Mouse (Mus musculus): ENCODE results near the gene Bcl2.

DNA sequence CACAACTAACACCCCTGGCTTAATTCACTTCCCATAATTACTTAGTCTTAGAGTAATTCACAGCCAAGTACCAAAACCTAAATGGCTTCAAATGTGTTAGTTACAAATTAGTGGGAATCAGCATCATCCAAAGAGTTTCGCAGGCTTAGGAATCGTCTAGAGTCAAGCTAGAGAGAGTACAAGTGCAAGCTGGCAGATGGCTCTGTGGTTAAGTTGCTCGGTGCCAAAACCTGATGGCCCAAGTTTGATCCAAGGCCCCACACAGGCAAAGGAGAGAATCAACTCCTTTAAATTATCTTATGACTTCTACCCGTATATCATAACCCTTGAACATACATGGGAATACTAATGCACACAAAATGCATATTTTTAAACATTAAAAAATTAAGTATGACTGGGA is 210.7 kb downstream of the Bcl2 start:
- TF ChIP-seq CTCF (IDR thresholded peaks at IDR 0.05 in 2 of 3, conservative IDR thresholded peaks at IDR 0.05 in 1 of 3; ENCODE audit: control insufficient read depth in 1 of 3, insufficient read depth in 1 of 3, low read depth in 2 of 3, low read length in 3 of 3, poor library complexity in 1 of 3, severe bottlenecking in 1 of 3) = no peak
- no peak for TF ChIP-seq RAD21 (IDR thresholded peaks at IDR 0.05; ENCODE audit: low read depth, low read length)
- no peak for TF ChIP-seq MAFK (IDR thresholded peaks at IDR 0.05; ENCODE audit: borderline replicate concordance, low read depth, low read length)
- no peak for TF ChIP-seq POLR2AphosphoS2 (IDR thresholded peaks at IDR 0.05; ENCODE audit: low read length)
- TF ChIP-seq E2F4 (IDR thresholded peaks at IDR 0.05; ENCODE audit: borderline replicate concordance, low read depth, low read length) = no peak
- TF ChIP-seq EP300 (IDR thresholded peaks at IDR 0.05; ENCODE audit: low read depth in 1 of 2, low read length in 2 of 2) = no peak
- TF ChIP-seq POLR2A (IDR thresholded peaks at IDR 0.05; ENCODE audit: control insufficient read depth in 1 of 2, insufficient read depth in 1 of 2, low read depth in 1 of 2, low read length in 2 of 2, poor library complexity in 1 of 2) = no peak
